In genomic region chr11:4261188-4261494, GRCm38 (mm10) we compare ENCODE assay signal across 9 mouse cellular contexts. TPM values are rescaled to one million over a fixed set of nuclear protein-coding genes. Genes with fewer than 3 reads are reported as not detected.
A peak's percentile ranks its signal among the peaks of the same experiment; 100 is the strongest.
DNase-seq lines count a peak whose midpoint lies in the region; ATAC-seq lines count a peak whose summit lies in the region.
"Had no signal": no experiment of that assay in that cellular context is flagged by ENCODE, and none has a peak within 500 bp of the region (broad histone marks: within the 10 kb centered on the region; RNA-seq: fewer than 3 reads in every experiment).

No protein-coding gene starts in this region.

- H3K27me3 ChIP-seq in limb, embryonic 13.5 days, result peaks cover 26% of the 10 kb centered on the region
- H3K27me3 ChIP-seq in midbrain, embryonic 15.5 days (replicated peaks), result peaks cover 22% of the 10 kb centered on the region

- peak overlapping the region; percentile 25 for H3K4me2 ChIP-seq in limb, embryonic 13.5 days (replicated peaks)
- no peak overlapping the region for H3K4me2 ChIP-seq in midbrain, embryonic 15.5 days

- no peak overlapping the region for H3K4me3 ChIP-seq in limb, embryonic 13.5 days
- H3K4me3 ChIP-seq in midbrain, embryonic 15.5 days, result no peak overlapping the region
- H3K4me3 ChIP-seq: embryonic facial prominence, embryonic 12.5 days had no signal

- no peaks in the 10 kb centered on the region for H3K36me3 ChIP-seq in limb, embryonic 13.5 days
- H3K36me3 ChIP-seq in midbrain, embryonic 15.5 days (replicated peaks), result no peaks in the 10 kb centered on the region
- H3K36me3 ChIP-seq: embryonic facial prominence, embryonic 12.5 days had no signal

- DNase-seq in layer of hippocampus, adult 11-12 months (ENCODE audit: low spot score), result peak; percentile 67
- DNase-seq in layer of hippocampus, adult 9-10 months (ENCODE audit: low spot score), result no peak
- peak; percentile 78 for DNase-seq in R1 (ENCODE audit: low read depth, low spot score)
- peak; percentile 77 for DNase-seq in heart, postnatal 4 days
- peak; percentile 77 for DNase-seq in thymus, postnatal 14 days

- 45% methylated on average over 7 of the region's 7 CpGs for WGBS in limb, embryonic 13.5 days
- WGBS in midbrain, embryonic 15.5 days, result 39% methylated on average over 7 of the region's 7 CpGs

- no peak overlapping the region for H3K9ac ChIP-seq in limb, embryonic 13.5 days
- H3K9ac ChIP-seq in midbrain, embryonic 15.5 days, result no peak overlapping the region
- H3K9ac ChIP-seq: embryonic facial prominence, embryonic 12.5 days had no signal

- peak; percentile 52 for ATAC-seq in common myeloid progenitor, adult 5-6 weeks (replicated peaks; ENCODE audit: low read depth, poor library complexity, severe bottlenecking)
- no peak for ATAC-seq in limb, embryonic 13.5 days (ENCODE audit: low FRiP score, low read depth)
- ATAC-seq in midbrain, embryonic 15.5 days (replicated peaks), result 0 out of 2 replicates have a peak, but pooled peaks have one; percentile 9

- H3K4me1 ChIP-seq in limb, embryonic 13.5 days, result peaks cover 53% of the 10 kb centered on the region
- peaks cover 10% of the 10 kb centered on the region for H3K4me1 ChIP-seq in midbrain, embryonic 15.5 days

- H3K27ac ChIP-seq in limb, embryonic 13.5 days, result 0 out of 2 replicates have a peak overlapping the region, but pooled peaks have one; percentile 22
- no peak overlapping the region for H3K27ac ChIP-seq in midbrain, embryonic 15.5 days

- no peaks in the 10 kb centered on the region for H3K9me3 ChIP-seq in limb, embryonic 13.5 days
- no peaks in the 10 kb centered on the region for H3K9me3 ChIP-seq in midbrain, embryonic 15.5 days
- H3K9me3 ChIP-seq: embryonic facial prominence, embryonic 12.5 days had no signal

RNA-seq across cellular contexts. Expression of gene Lif, which starts 3.8 kb away (rescaled TPM):
- 0.63 and 1.1 TPM in 2 replicates for total RNA-seq in common myeloid progenitor, adult 5-6 weeks (2017)
- 1 to 10 TPM; 1.8 to 2.0 TPM for total RNA-seq in heart, postnatal 4 days (2021)
- 0.08 TPM in 2 replicates for polyA plus RNA-seq in limb, embryonic 13.5 days (2015; fragmentation: Nextera tagmentation; extraction: Ambion mirVana)
- 0.05 TPM in 1 of 2 replicates, not detected in the other for polyA plus RNA-seq in midbrain, embryonic 15.5 days (2015; fragmentation: Nextera tagmentation; extraction: Ambion mirVana)

RNA-seq across cellular contexts. Expression of gene Osm, which starts 24.9 kb away (rescaled TPM):
- total RNA-seq in common myeloid progenitor, adult 5-6 weeks (2017), result 15.7 and 16.1 TPM in 2 replicates
- total RNA-seq in heart, postnatal 4 days (2021), result under 1 TPM in 1 of 2 experiments, not detected in 1; 0.14 TPM
- 0.06 TPM in 1 of 2 replicates, not detected in the other for polyA plus RNA-seq in limb, embryonic 13.5 days (2015; fragmentation: Nextera tagmentation; extraction: Ambion mirVana)
- polyA plus RNA-seq in midbrain, embryonic 15.5 days (2015; fragmentation: Nextera tagmentation; extraction: Ambion mirVana), result 0.11 and 0.21 TPM in 2 replicates
- polyA plus RNA-seq: embryonic facial prominence, embryonic 12.5 days had no signal

RNA-seq across cellular contexts. Expression of gene Castor1, which starts 43.1 kb away (rescaled TPM):
- total RNA-seq in common myeloid progenitor, adult 5-6 weeks (2017), result 0.50 and 4.6 TPM in 2 replicates
- 1 to 10 TPM; 4.7 to 5.1 TPM for total RNA-seq in heart, postnatal 4 days (2021)
- polyA plus RNA-seq in limb, embryonic 13.5 days (2015; fragmentation: Nextera tagmentation; extraction: Ambion mirVana), result 4.5 and 4.7 TPM in 2 replicates
- 2.6 and 3.6 TPM in 2 replicates for polyA plus RNA-seq in midbrain, embryonic 15.5 days (2015; fragmentation: Nextera tagmentation; extraction: Ambion mirVana)

Comparison
In these comparisons a context has a peak if more than half of its experiments do, and no peak if none do; other contexts are left out.
1. RNA of gene Osm, which starts 24.9 kb away (total RNA-seq): 15.7 to 16.1 TPM in common myeloid progenitor, adult 5-6 weeks; 0.14 TPM in heart, postnatal 4 days; every median in the first group is over 10 times any median in the second.